Mouse (Mus musculus) midbrain, embryonic 15.5 days (tissue): ENCODE measurements at regions not wholly inside any gene's neighbourhood (a gene's known extent, or its start where the extent isn't known, plus 50 kb on each side); places are given as distances from the start of the nearest gene placed in this dataset.

ENCODE experiments used
- ATAC-seq: fragments of 200-750 bp; cut with Nextera tagmentation; replicated peaks from 2 replicates; pipeline ENCODE4 v1.8.0; 2017; ENCODE audit warnings: moderate TSS enrichment
- H3K27ac ChIP-seq: fragments of 300-500 bp; sonication (generic); 2 replicates; pipeline ENCODE4 v1.5.1; 2015; ENCODE audit warnings: mild to moderate bottlenecking, inconsistent platforms
- H3K27me3 ChIP-seq: fragments of 300-500 bp; sonication (generic); replicated peaks from 2 replicates; pipeline ENCODE4 v1.6.1; 2015; ENCODE audit warnings: inconsistent platforms
- H3K36me3 ChIP-seq: fragments of 300-500 bp; sonication (generic); replicated peaks from 2 replicates; pipeline ENCODE4 v1.6.1; 2015; ENCODE audit warnings: inconsistent platforms
- H3K4me1 ChIP-seq: fragments of 300-500 bp; sonication (generic); 2 replicates; pipeline ENCODE4 v1.6.1; 2015; ENCODE audit warnings: inconsistent platforms
- H3K4me2 ChIP-seq: fragments of 300-500 bp; sonication (generic); 2 replicates; pipeline ENCODE4 v1.6.1; 2015; ENCODE audit warnings: inconsistent platforms, mild to moderate bottlenecking, moderate library complexity
- H3K4me3 ChIP-seq: fragments of 300-500 bp; sonication (generic); 2 replicates; pipeline ENCODE4 v1.5.1; 2015; ENCODE audit warnings: mild to moderate bottlenecking, inconsistent platforms
- H3K9ac ChIP-seq: fragments of 300-500 bp; sonication (generic); 2 replicates; pipeline ENCODE4 v1.6.1; 2015; ENCODE audit warnings: mild to moderate bottlenecking, inconsistent platforms
- H3K9me3 ChIP-seq: fragments of 300-500 bp; sonication (generic); 2 replicates; pipeline ENCODE4 v1.6.1; 2016; ENCODE audit warnings: inconsistent platforms
- WGBS: fragments of 180-500 bp; shearing (Covaris S2); methylation state at CpG from one replicate; pipeline ENCODE4 v1.1.7; 2015; ENCODE audit warnings: mixed read lengths; 5-methylcytosine and 5-hydroxymethylcytosine counted together

DNA sequence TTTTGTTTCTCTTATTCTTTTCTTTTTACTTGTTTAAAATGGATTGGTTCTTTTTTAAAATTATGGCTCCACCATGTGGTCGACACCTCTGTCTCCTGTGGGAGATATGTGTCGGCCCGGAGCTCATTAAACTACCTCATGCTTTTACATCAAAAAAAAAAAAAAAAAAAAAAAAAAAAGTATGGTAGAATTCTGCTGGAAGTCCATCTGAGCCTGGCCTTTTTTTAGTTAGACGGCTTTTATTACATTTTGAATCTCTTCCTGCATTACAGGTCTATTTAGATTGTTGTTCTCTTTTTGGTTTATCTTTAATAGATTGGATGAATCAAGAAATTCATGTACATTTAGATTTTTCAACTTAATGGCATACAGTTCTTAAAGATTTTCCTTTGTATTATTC is 350.8 kb upstream of the Ascc3 start:
- Histone ChIP-seq H3K4me1 (no peaks in the 10 kb centered on the region), H3K4me3 (no peak overlapping the region), H3K36me3 (no peaks in the 10 kb centered on the region), H3K27me3 (no peaks in the 10 kb centered on the region), H3K9me3 (no peaks in the 10 kb centered on the region), H3K9ac (no peak overlapping the region), H3K4me2 (no peak overlapping the region), H3K27ac (no peak overlapping the region)
- 74% methylated on average over 4 of the region's 4 CpGs for WGBS
- no peak for ATAC-seq

DNA sequence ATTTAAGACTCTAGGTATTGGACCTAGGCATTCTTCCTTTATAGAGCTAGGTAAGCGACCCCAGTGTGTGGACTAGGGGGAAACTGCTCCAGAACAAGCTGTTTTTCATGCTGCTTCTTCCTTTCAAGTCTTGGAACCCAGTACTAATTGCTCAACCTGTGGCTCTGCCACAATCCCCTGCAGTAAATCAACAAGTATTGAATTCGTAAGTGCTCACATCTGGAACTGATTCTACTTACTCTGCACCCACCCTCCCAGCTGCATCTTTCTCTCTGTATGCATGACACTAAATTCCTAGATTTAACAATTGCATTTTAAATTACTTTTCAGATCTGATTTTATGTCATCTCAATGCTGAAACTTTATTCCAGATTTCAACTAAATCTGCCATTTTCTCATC is 388.9 kb upstream of the Ascc3 start:
- no peak for ATAC-seq
- Histone ChIP-seq H3K4me3 (no peak overlapping the region), H3K36me3 (no peaks in the 10 kb centered on the region), H3K27me3 (no peaks in the 10 kb centered on the region), H3K27ac (no peak overlapping the region), H3K4me2 (no peak overlapping the region), H3K9me3 (no peaks in the 10 kb centered on the region), H3K9ac (no peak overlapping the region), H3K4me1 (no peaks in the 10 kb centered on the region)
- WGBS = 73% methylated on average over 2 of the region's 2 CpGs

DNA sequence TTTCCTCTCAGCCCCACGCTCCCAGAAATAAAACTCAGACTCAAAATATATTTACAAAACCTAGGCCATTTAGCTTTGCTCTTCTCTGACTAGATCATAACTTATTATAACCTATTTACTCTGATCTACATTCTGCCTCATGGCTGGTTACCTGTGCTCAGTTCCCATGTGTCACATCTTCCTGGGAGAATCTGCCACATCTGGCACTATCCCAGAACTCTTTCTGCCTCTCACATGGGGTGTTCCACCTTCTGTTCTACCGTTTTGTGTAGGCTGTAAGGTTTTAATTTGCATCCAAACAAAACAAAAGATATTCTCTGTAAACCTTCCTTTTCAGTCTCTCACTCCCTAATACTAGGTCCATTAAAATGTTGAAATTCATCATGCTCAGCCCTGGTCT is 390.8 kb upstream of the Ascc3 start:
- no peaks in the 10 kb centered on the region for H3K27me3 ChIP-seq
- 54% methylated on average over 2 of the region's 2 CpGs for WGBS
- ATAC-seq = no peak
- H3K4me2 ChIP-seq = no peak overlapping the region
- no peaks in the 10 kb centered on the region for H3K4me1 ChIP-seq
- no peak overlapping the region for H3K4me3 ChIP-seq
- H3K9me3 ChIP-seq = no peaks in the 10 kb centered on the region
- H3K36me3 ChIP-seq = no peaks in the 10 kb centered on the region
- H3K27ac ChIP-seq = no peak overlapping the region
- no peak overlapping the region for H3K9ac ChIP-seq

DNA sequence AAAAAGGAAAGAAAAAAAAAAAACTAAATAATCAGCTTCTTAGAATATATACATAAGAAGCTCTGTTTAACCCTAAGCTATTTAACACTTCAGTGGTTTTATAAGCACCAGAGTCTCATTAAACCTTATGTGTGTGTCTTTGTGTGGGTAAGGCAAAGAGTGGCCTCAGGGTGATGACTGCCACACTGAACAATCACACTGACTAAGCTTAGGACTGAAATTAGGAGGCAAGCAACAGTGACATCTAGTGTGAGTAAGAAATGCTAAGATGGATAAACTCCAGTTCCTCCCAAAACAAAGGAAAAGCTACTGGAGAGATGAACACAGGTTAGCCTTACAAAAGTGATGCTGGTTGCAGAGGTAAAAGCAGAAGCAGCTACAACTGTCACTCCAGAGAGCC is 392.6 kb upstream of the Ascc3 start:
- Histone ChIP-seq H3K9ac (no peak overlapping the region), H3K4me2 (no peak overlapping the region), H3K27ac (no peak overlapping the region), H3K36me3 (no peaks in the 10 kb centered on the region), H3K4me1 (no peaks in the 10 kb centered on the region), H3K9me3 (no peaks in the 10 kb centered on the region), H3K27me3 (no peaks in the 10 kb centered on the region), H3K4me3 (no peak overlapping the region)
- peak; percentile 93 for ATAC-seq

- H3K36me3 ChIP-seq = no peaks in the 10 kb centered on the region
- WGBS = 76% methylated on average over 5 of the region's 5 CpGs
- ATAC-seq = no peak; the same call in 1 of the 2 replicates
- H3K9me3 ChIP-seq = no peaks in the 10 kb centered on the region
- H3K27me3 ChIP-seq = no peaks in the 10 kb centered on the region
- no peak overlapping the region for H3K9ac ChIP-seq
- no peak overlapping the region for H3K4me3 ChIP-seq
- H3K4me2 ChIP-seq = no peak overlapping the region
- no peak overlapping the region for H3K27ac ChIP-seq
- H3K4me1 ChIP-seq = no peaks in the 10 kb centered on the region
These were observed 394.5 kb upstream of the Ascc3 start for GRCm38 (mm10) chr10:50197897-50198538.

GRCm38 (mm10) chr10:50190276-50190675 is 401.7 kb upstream of the Grik2 start:
- Histone ChIP-seq H3K27ac (no peak overlapping the region), H3K4me2 (no peak overlapping the region), H3K36me3 (no peaks in the 10 kb centered on the region), H3K9me3 (no peaks in the 10 kb centered on the region), H3K9ac (no peak overlapping the region), H3K4me3 (no peak overlapping the region), H3K4me1 (no peaks in the 10 kb centered on the region), H3K27me3 (no peaks in the 10 kb centered on the region)
- ATAC-seq = no peak
- WGBS = 63% methylated on average over 4 of the region's 4 CpGs

DNA sequence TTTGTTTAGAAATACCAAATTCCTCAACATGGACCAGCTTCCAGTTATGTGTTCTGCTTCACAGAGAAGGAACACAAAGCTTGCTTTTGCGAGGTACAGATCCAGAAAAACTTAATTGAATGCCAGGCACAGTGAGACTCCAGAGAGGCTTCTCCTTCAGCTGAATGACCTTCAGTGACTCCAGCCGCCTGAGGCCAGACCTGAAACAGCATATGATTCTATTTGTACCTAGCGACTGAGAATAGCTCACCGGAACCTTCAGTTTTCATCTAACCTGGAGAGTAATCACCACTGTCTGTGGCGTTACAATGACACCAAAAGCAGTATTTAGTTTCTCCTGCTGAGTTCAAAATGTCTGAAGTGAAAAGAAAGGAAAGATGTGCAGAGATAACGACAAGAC is 380.6 kb upstream of the Grik2 start:
- H3K4me1 ChIP-seq = no peaks in the 10 kb centered on the region
- no peak overlapping the region for H3K9ac ChIP-seq
- WGBS = 70% methylated on average over 6 of the region's 6 CpGs
- ATAC-seq = no peak
- no peak overlapping the region for H3K27ac ChIP-seq
- H3K4me3 ChIP-seq = no peak overlapping the region
- H3K36me3 ChIP-seq = no peaks in the 10 kb centered on the region
- no peaks in the 10 kb centered on the region for H3K27me3 ChIP-seq
- no peak overlapping the region for H3K4me2 ChIP-seq
- H3K9me3 ChIP-seq = no peaks in the 10 kb centered on the region

DNA sequence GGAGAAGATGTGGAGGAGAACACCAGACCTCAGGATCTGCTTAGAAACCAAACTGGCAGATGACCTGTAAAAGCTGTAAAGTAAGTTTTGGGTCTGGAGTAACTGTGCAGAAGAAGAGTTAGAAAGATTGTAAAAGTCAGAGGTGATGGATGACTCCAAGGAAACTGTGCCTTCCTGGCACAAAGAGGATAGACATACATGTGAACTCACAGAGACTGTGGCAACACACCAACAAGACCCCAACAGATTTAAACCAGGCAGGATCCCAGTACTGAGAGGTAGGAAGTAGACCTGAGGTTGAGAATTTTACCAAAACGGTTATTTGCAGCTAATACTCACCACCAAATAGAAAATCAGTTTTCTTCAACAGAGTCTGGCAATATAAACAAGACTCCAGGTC is 349.8 kb upstream of the Grik2 start:
- Histone ChIP-seq H3K4me2 (no peak overlapping the region), H3K9me3 (no peaks in the 10 kb centered on the region), H3K9ac (no peak overlapping the region), H3K4me1 (no peaks in the 10 kb centered on the region), H3K27ac (no peak overlapping the region), H3K4me3 (no peak overlapping the region), H3K27me3 (no peaks in the 10 kb centered on the region), H3K36me3 (no peaks in the 10 kb centered on the region)
- ATAC-seq = no peak
- 86% methylated on average over 1 of the region's 1 CpGs for WGBS

- Histone ChIP-seq H3K27ac (no peak overlapping the region), H3K27me3 (no peaks in the 10 kb centered on the region), H3K4me2 (no peak overlapping the region), H3K4me1 (no peaks in the 10 kb centered on the region), H3K9me3 (no peaks in the 10 kb centered on the region), H3K36me3 (no peaks in the 10 kb centered on the region), H3K9ac (no peak overlapping the region), H3K4me3 (no peak overlapping the region)
- no peak for ATAC-seq
- WGBS = 75% methylated on average over 7 of the region's 7 CpGs
These were observed 349.2 kb upstream of the Grik2 start for GRCm38 (mm10) chr10:50137783-50138182.

DNA sequence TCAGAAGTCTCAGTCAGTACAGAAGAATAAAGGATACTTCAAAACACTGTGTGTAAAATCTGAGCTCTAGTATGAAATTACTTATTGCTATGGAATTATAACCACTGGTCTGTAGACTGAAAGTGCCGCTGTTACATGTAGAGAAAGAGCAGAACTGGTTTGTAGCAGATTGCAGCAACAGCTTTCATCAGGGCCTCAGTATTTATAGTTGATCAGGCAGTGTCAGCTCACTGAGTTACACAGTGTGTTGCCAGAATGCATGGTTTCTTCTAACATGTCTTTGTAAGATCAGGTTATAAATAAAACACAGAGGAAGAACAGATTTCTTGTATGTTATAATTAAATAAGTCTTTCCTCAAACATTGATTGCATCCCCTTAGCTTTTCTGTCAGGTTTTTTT is 347.6 kb upstream of the Grik2 start:
- Histone ChIP-seq H3K4me3 (no peak overlapping the region), H3K36me3 (no peaks in the 10 kb centered on the region), H3K27ac (no peak overlapping the region), H3K9ac (no peak overlapping the region), H3K4me2 (no peak overlapping the region), H3K4me1 (no peaks in the 10 kb centered on the region), H3K27me3 (no peaks in the 10 kb centered on the region), H3K9me3 (no peaks in the 10 kb centered on the region)
- ATAC-seq = no peak
- 96% methylated on average over 1 of the region's 1 CpGs for WGBS

DNA sequence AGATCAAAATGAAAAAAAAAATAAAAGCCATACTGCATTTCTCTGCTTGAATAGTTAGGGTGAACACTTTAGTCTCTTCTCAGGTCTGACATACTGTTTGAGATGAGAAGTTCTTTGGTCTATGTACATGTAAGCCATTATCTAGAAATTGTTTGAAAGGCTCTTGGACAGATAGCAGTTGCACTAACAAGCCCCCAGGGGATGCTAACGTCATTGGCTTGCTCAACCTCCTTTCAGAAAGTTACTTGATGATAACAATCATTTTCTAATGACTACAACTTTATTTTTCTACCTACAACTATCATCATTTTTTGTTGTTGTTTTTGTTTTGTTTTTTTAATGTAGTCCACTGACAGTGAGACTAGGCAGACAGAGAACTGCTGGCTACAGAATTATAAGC is 346.9 kb upstream of the Grik2 start:
- H3K4me3 ChIP-seq = no peak overlapping the region
- no peaks in the 10 kb centered on the region for H3K9me3 ChIP-seq
- no peak overlapping the region for H3K27ac ChIP-seq
- no peak overlapping the region for H3K9ac ChIP-seq
- no peaks in the 10 kb centered on the region for H3K27me3 ChIP-seq
- H3K4me1 ChIP-seq = no peaks in the 10 kb centered on the region
- WGBS = 42% methylated on average over 1 of the region's 1 CpGs
- H3K36me3 ChIP-seq = no peaks in the 10 kb centered on the region
- no peak for ATAC-seq
- no peak overlapping the region for H3K4me2 ChIP-seq
